Mouse (Mus musculus) kidney, embryonic 16.5 days (tissue): Measurements from ENCODE around the gene Tbc1d30. TPM values are rescaled to one million over a fixed set of nuclear protein-coding genes. Genes with fewer than 3 reads are reported as not detected.

Source experiments
- ATAC-seq: fragments of 200-750 bp; cut with Nextera tagmentation; 2 replicates; pipeline ENCODE4 v1.8.0; 2017; ENCODE audit warnings: moderate TSS enrichment; ENCODE audit not compliant: low FRiP score, low TSS enrichment
- H3K27ac ChIP-seq: fragments of 300-500 bp; sonication (generic); 2 replicates; pipeline ENCODE4 v1.5.1; 2014; ENCODE audit warnings: low read length
- H3K27me3 ChIP-seq: fragments of 300-500 bp; sonication (generic); 2 replicates; pipeline ENCODE4 v1.6.1; 2014; ENCODE audit warnings: low read length, control low read depth, mixed read lengths; ENCODE audit not compliant: insufficient read depth
- H3K36me3 ChIP-seq: fragments of 300-500 bp; sonication (generic); 2 replicates; pipeline ENCODE4 v1.6.1; 2014; ENCODE audit warnings: low read length, control low read depth, mixed read lengths; ENCODE audit not compliant: insufficient read depth
- H3K4me1 ChIP-seq: fragments of 300-500 bp; sonication (generic); 2 replicates; pipeline ENCODE4 v1.6.1; 2014; ENCODE audit warnings: low read length, control low read depth, mixed read lengths; ENCODE audit not compliant: insufficient read depth
- H3K4me2 ChIP-seq: fragments of 300-500 bp; sonication (generic); replicated peaks from 2 replicates; pipeline ENCODE4 v1.6.1; 2014; ENCODE audit warnings: low read depth, low read length
- H3K4me3 ChIP-seq: fragments of 300-500 bp; sonication (generic); 2 replicates; pipeline ENCODE4 v1.5.1; 2014; ENCODE audit warnings: mild to moderate bottlenecking, low read length
- H3K9ac ChIP-seq: fragments of 300-500 bp; sonication (generic); replicated peaks from 2 replicates; pipeline ENCODE4 v1.6.1; 2014; ENCODE audit warnings: low read length
- H3K9me3 ChIP-seq: fragments of 300-500 bp; sonication (generic); 2 replicates; pipeline ENCODE4 v1.6.1; 2016; ENCODE audit warnings: low read length, control low read depth
- WGBS: fragments of 180-500 bp; shearing (Covaris S2); extraction: QIAGEN DNeasy Blood & Tissue Kit; methylation state at CpG from one replicate; pipeline ENCODE4 v1.1.7; 2014; 5-methylcytosine and 5-hydroxymethylcytosine counted together
- polyA plus RNA-seq: library from polyadenylated mRNA; unstranded; fragments of >200 nt; fragmentation: Nextera tagmentation; extraction: Ambion mirVana; gene quantifications from 2 replicates; pipeline ENCODE4 v1.2.1, GENCODE M21; 2015

The Tbc1d30 gene
- polyA plus RNA-seq, 1 experiment from 2014 or later = 0.80 TPM

GRCm38 (mm10) chr10:121318397-121318950 is 32.6 kb downstream of the Tbc1d30 start:
- H3K4me1 ChIP-seq = peaks cover 8% of the 10 kb centered on the region; the same call in 1 of the 2 replicates
- H3K36me3 ChIP-seq = no peaks in the 10 kb centered on the region
- H3K27me3 ChIP-seq = peaks cover 7% of the 10 kb centered on the region
- no peak for ATAC-seq
- H3K4me3 ChIP-seq = no peak overlapping the region
- H3K27ac ChIP-seq = no peak overlapping the region
- 71% methylated on average over 7 of the region's 7 CpGs for WGBS
- H3K4me2 ChIP-seq = no peak overlapping the region
- no peaks in the 10 kb centered on the region for H3K9me3 ChIP-seq
- H3K9ac ChIP-seq = no peak overlapping the region

GRCm38 (mm10) chr10:121316361-121316760 is 34.7 kb downstream of the Tbc1d30 start:
- Histone ChIP-seq H3K36me3 (no peaks in the 10 kb centered on the region), H3K4me1 (peaks cover 8% of the 10 kb centered on the region; the same call in 1 of the 2 replicates), H3K4me3 (no peak overlapping the region), H3K4me2 (no peak overlapping the region), H3K9me3 (no peaks in the 10 kb centered on the region), H3K27ac (no peak overlapping the region), H3K9ac (no peak overlapping the region), H3K27me3 (peaks cover 27% of the 10 kb centered on the region)
- ATAC-seq = no peak
- 78% methylated on average over 10 of the region's 10 CpGs for WGBS

GRCm38 (mm10) chr10:121315321-121316283 is 35.5 kb downstream of the Tbc1d30 start:
- no peaks in the 10 kb centered on the region for H3K9me3 ChIP-seq
- no peak for ATAC-seq
- no peak overlapping the region for H3K27ac ChIP-seq
- peak overlapping the region; percentile 24; the same call in 1 of the 2 replicates for H3K9ac ChIP-seq
- peaks cover 11% of the 10 kb centered on the region; the same call in 1 of the 2 replicates for H3K4me1 ChIP-seq
- peak overlapping the region; percentile 35 for H3K4me2 ChIP-seq
- peaks cover 30% of the 10 kb centered on the region for H3K27me3 ChIP-seq
- WGBS = 30% methylated on average over 27 of the region's 27 CpGs
- H3K36me3 ChIP-seq = no peaks in the 10 kb centered on the region
- peak overlapping the region; percentile 21; the same call in 1 of the 2 replicates for H3K4me3 ChIP-seq

GRCm38 (mm10) chr10:121314186-121314585 is 36.9 kb downstream of the Tbc1d30 start:
- Histone ChIP-seq H3K9ac (no peak overlapping the region), H3K36me3 (no peaks in the 10 kb centered on the region), H3K4me1 (peaks cover 22% of the 10 kb centered on the region), H3K27ac (no peak overlapping the region), H3K9me3 (no peaks in the 10 kb centered on the region), H3K4me3 (no peak overlapping the region), H3K4me2 (no peak overlapping the region), H3K27me3 (peaks cover 44% of the 10 kb centered on the region)
- ATAC-seq = no peak
- WGBS = 62% methylated on average over 4 of the region's 4 CpGs

GRCm38 (mm10) chr10:121313049-121313448 is 38.0 kb downstream of the Tbc1d30 start:
- no peak for ATAC-seq
- Histone ChIP-seq H3K36me3 (no peaks in the 10 kb centered on the region), H3K27ac (no peak overlapping the region), H3K4me1 (peaks cover 22% of the 10 kb centered on the region), H3K4me2 (no peak overlapping the region), H3K4me3 (no peak overlapping the region), H3K9ac (no peak overlapping the region), H3K9me3 (no peaks in the 10 kb centered on the region), H3K27me3 (peaks cover 55% of the 10 kb centered on the region)
- WGBS = 93% methylated on average over 3 of the region's 3 CpGs

GRCm38 (mm10) chr10:121310511-121311221 is 40.4 kb downstream of the Tbc1d30 start:
- Histone ChIP-seq H3K27ac (no peak overlapping the region), H3K4me1 (peaks cover 18% of the 10 kb centered on the region), H3K27me3 (peaks cover 48% of the 10 kb centered on the region), H3K9ac (peak overlapping the region; percentile 54), H3K4me3 (peak overlapping the region; percentile 63), H3K4me2 (peak overlapping the region; percentile 98), H3K36me3 (no peaks in the 10 kb centered on the region), H3K9me3 (no peaks in the 10 kb centered on the region)
- peak; percentile 89 for ATAC-seq
- WGBS = under 1% methylated on average over 77 of the region's 77 CpGs

- Histone ChIP-seq H3K27ac (no peak overlapping the region), H3K9me3 (no peaks in the 10 kb centered on the region), H3K4me1 (peaks cover 14% of the 10 kb centered on the region), H3K4me3 (peak overlapping the region; percentile 63), H3K9ac (peak overlapping the region; percentile 54), H3K4me2 (peak overlapping the region; percentile 98), H3K27me3 (peaks cover 48% of the 10 kb centered on the region), H3K36me3 (no peaks in the 10 kb centered on the region)
- WGBS = under 1% methylated on average over 32 of the region's 32 CpGs
- ATAC-seq = peak; percentile 8; the same call in 1 of the 2 replicates
These were observed 41.1 kb downstream of the Tbc1d30 start for GRCm38 (mm10) chr10:121309801-121310510.

- Histone ChIP-seq H3K4me3 (no peak overlapping the region), H3K27ac (no peak overlapping the region), H3K4me1 (peaks cover 14% of the 10 kb centered on the region), H3K9me3 (no peaks in the 10 kb centered on the region), H3K27me3 (peaks cover 51% of the 10 kb centered on the region), H3K9ac (no peak overlapping the region), H3K4me2 (peak overlapping the region; percentile 98; the same call in 1 of the 2 replicates), H3K36me3 (no peaks in the 10 kb centered on the region)
- no peak for ATAC-seq
- WGBS = 22% methylated on average over 11 of the region's 11 CpGs
These were observed 41.9 kb downstream of the Tbc1d30 start for GRCm38 (mm10) chr10:121309123-121309655.

- Histone ChIP-seq H3K27ac (no peak overlapping the region), H3K27me3 (peaks cover 29% of the 10 kb centered on the region), H3K9ac (no peak overlapping the region), H3K36me3 (no peaks in the 10 kb centered on the region), H3K4me1 (peaks cover 10% of the 10 kb centered on the region), H3K9me3 (no peaks in the 10 kb centered on the region), H3K4me2 (no peak overlapping the region), H3K4me3 (no peak overlapping the region)
- WGBS = 31% methylated on average over 5 of the region's 5 CpGs
- peak; percentile 63; the same call in 1 of the 2 replicates for ATAC-seq
These were observed 45.6 kb downstream of the Tbc1d30 start for GRCm38 (mm10) chr10:121305441-121305840.
